Mouse (Mus musculus): Measurements from ENCODE around the gene Fam117a. TPM values are rescaled to one million over a fixed set of nuclear protein-coding genes. Genes with fewer than 3 reads are reported as not detected.
A peak's percentile ranks its signal among the peaks of the same experiment; 100 is the strongest.

The Fam117a gene
- total RNA-seq, 1 experiment, result 26.2 TPM

DNA sequence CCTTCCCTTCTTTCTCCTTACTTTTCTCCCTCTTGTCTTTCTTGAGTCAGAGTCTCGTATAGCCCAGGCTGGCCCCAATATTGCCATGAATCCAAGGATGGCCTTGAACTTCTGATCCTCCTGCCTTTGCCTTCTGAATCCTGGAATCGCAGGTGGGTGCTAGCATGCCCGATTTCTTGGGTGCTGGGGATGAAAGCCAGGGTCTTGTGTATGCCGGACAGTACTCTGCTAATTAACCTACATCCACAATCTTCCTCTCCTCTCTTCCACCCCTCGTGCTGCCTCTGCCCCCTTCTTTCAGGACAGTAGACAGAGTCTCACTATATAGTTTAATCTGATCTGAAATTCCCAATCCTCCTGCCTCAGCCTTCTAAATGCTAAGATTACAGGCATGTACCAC, 64.8 kb downstream of the Fam117a start:
- peaks cover 0 to 10% of the 10 kb centered on the region in 2 experiments; a peak in 2 of 4 replicates for H3K4me1 ChIP-seq (ENCODE audit: control insufficient read depth in 2 of 2, insufficient read depth in 2 of 2, low read length in 2 of 2, poor library complexity in 1 of 2)
- no peak overlapping the region for H3K9ac ChIP-seq (ENCODE audit: insufficient read depth, low read depth, low read length, poor library complexity, severe bottlenecking)
- no peaks in the 10 kb centered on the region for H3K9me3 ChIP-seq (ENCODE audit: control insufficient read depth, insufficient read depth, low read depth, low read length)
- DNase-seq (ENCODE audit: low read depth, low spot score), result no peak
- no peak overlapping the region for H3K4me3 ChIP-seq (ENCODE audit: insufficient read depth in 1 of 2, low read depth in 1 of 2, low read length in 2 of 2, poor library complexity in 1 of 2, severe bottlenecking in 1 of 2)
- in situ Hi-C loops (cut with MboI; ENCODE audit: low sequenced_read_pairs in 2 of 2, unreplicated experiment in 2 of 2), result no loop called here
- H3K27ac ChIP-seq (ENCODE audit: insufficient read depth, low read depth, low read length, poor library complexity, severe bottlenecking), result no peak overlapping the region
- H3K36me3 ChIP-seq (ENCODE audit: control insufficient read depth, insufficient read depth, low read length, poor library complexity, severe bottlenecking), result no peaks in the 10 kb centered on the region
- TF ChIP-seq MAFK (IDR thresholded peaks at IDR 0.05; ENCODE audit: insufficient read depth, low read depth, low read length), result no peak
- TF ChIP-seq HCFC1 (IDR thresholded peaks at IDR 0.05; ENCODE audit: borderline replicate concordance, insufficient read depth, low read length), result no peak
- TF ChIP-seq ZNF384 (IDR thresholded peaks at IDR 0.05; ENCODE audit: low read depth, low read length), result no peak
- no peak for TF ChIP-seq ZC3H11A (IDR thresholded peaks at IDR 0.05; ENCODE audit: borderline replicate concordance, low read depth, low read length)
- no peak for TF ChIP-seq CHD2 (IDR thresholded peaks at IDR 0.05; ENCODE audit: low read depth, low read length)

DNA sequence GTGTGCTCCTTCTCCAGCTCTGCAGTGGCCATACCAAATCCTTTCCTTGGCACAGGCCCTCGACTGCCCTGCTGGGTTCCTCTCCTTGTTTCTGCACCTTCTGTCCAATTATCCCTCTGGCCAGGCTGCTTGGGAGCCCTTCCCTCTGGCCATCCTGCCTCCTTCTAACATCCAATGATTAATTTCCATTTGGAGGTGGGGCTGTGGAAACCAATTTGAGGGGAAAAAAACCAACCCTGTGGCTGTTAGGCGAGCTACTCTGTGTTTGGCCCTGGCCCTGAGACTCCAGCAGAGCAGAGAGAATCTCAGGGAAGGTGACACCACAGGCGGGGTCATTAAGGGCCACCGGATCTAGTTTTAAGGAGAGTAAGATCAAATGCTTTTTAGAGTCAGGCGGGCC, 65.4 kb downstream of the Fam117a start:
- no peak for DNase-seq (ENCODE audit: low read depth, low spot score)
- Histone ChIP-seq H3K9me3 (ENCODE audit: control insufficient read depth, insufficient read depth, low read depth, low read length) (no peaks in the 10 kb centered on the region), H3K4me1 (ENCODE audit: control insufficient read depth in 2 of 2, insufficient read depth in 2 of 2, low read length in 2 of 2, poor library complexity in 1 of 2) (peaks cover 0 to 10% of the 10 kb centered on the region in 2 experiments; a peak in 2 of 4 replicates), H3K4me3 (ENCODE audit: insufficient read depth in 1 of 2, low read depth in 1 of 2, low read length in 2 of 2, poor library complexity in 1 of 2, severe bottlenecking in 1 of 2) (no peak overlapping the region), H3K36me3 (ENCODE audit: control insufficient read depth, insufficient read depth, low read length, poor library complexity, severe bottlenecking) (no peaks in the 10 kb centered on the region), H3K27ac (ENCODE audit: insufficient read depth, low read depth, low read length, poor library complexity, severe bottlenecking) (no peak overlapping the region), H3K9ac (ENCODE audit: insufficient read depth, low read depth, low read length, poor library complexity, severe bottlenecking) (no peak overlapping the region)
- no peak for TF ChIP-seq CHD2 (IDR thresholded peaks at IDR 0.05; ENCODE audit: low read depth, low read length)
- in situ Hi-C loops (cut with MboI; ENCODE audit: low sequenced_read_pairs in 2 of 2, unreplicated experiment in 2 of 2), result no loop called here

GRCm38 (mm10) chr11:95402658-95403101, 65.9 kb downstream of the Fam117a start:
- no peak for DNase-seq (ENCODE audit: low read depth, low spot score)
- H3K9me3 ChIP-seq (ENCODE audit: control insufficient read depth, insufficient read depth, low read depth, low read length), result no peaks in the 10 kb centered on the region
- H3K27ac ChIP-seq (ENCODE audit: insufficient read depth, low read depth, low read length, poor library complexity, severe bottlenecking), result no peak overlapping the region
- no peaks in the 10 kb centered on the region for H3K36me3 ChIP-seq (ENCODE audit: control insufficient read depth, insufficient read depth, low read length, poor library complexity, severe bottlenecking)
- H3K4me3 ChIP-seq (ENCODE audit: insufficient read depth in 1 of 2, low read depth in 1 of 2, low read length in 2 of 2, poor library complexity in 1 of 2, severe bottlenecking in 1 of 2), result no peak overlapping the region
- peaks cover 1 to 12% of the 10 kb centered on the region in 2 experiments; a peak in 2 of 4 replicates for H3K4me1 ChIP-seq (ENCODE audit: control insufficient read depth in 2 of 2, insufficient read depth in 2 of 2, low read length in 2 of 2, poor library complexity in 1 of 2)
- TF ChIP-seq ZNF384 (IDR thresholded peaks at IDR 0.05; ENCODE audit: low read depth, low read length), result peak; percentile 82
- TF ChIP-seq ZC3H11A (IDR thresholded peaks at IDR 0.05; ENCODE audit: borderline replicate concordance, low read depth, low read length), result no peak
- H3K9ac ChIP-seq (ENCODE audit: insufficient read depth, low read depth, low read length, poor library complexity, severe bottlenecking), result no peak overlapping the region
- in situ Hi-C loops (cut with MboI; ENCODE audit: low sequenced_read_pairs in 2 of 2, unreplicated experiment in 2 of 2), result no loop called here

DNA sequence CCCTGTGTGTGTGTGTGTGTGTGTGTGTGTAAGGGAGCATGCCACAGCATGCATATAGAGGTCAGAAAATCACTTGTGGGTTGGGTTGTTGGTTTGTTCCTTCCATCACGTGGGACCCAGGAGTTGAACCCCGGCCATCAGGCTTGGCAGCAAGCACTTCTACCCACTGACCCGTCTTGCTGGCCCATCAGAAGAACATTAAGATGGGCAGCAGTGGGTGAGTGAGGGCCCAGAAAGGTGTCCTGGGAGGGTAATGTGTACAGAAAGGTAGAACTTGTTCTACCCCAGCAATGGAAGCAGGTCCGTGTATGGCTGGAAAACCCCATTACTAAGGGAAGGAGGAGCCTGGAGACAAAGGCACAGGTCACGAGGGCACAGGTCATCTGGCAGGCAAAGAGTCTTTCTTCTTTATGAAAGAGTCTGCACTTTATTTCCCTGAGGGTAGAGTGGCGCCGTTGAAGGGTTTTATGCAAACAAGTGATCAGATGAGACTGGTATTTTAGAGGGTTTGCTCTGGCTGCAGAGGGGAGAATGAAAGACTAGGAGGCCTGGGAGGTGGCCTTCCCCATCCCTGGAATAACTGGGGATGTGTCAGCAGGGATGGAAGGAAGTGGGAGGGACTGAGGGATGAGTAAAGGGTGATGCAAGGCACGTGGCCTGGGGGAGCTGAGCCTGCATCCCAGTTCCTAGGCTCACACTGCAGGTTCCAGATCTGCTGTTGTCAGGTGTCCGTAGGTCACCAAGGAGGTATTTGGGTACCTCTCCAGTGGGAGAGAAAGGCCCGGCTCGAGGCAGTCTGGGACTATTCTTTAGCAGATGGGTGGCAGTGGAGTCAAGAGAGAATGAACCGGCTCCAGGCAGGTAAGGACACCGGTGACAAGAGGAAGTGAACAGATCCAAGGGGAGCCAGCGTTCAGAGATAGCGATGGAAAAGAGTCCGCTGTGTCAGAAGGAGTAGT, 66.8 kb downstream of the Fam117a start:
- TF ChIP-seq ZC3H11A (IDR thresholded peaks at IDR 0.05; ENCODE audit: borderline replicate concordance, low read depth, low read length) (no peak), ZNF384 (IDR thresholded peaks at IDR 0.05; ENCODE audit: low read depth, low read length) (no peak), CHD2 (IDR thresholded peaks at IDR 0.05; ENCODE audit: low read depth, low read length) (no peak), HCFC1 (IDR thresholded peaks at IDR 0.05; ENCODE audit: borderline replicate concordance, insufficient read depth, low read length) (no peak), MAFK (IDR thresholded peaks at IDR 0.05; ENCODE audit: insufficient read depth, low read depth, low read length) (no peak)

More for the DNA sequence above, 66.8 kb downstream of the Fam117a start:
- Histone ChIP-seq H3K4me1 (ENCODE audit: control insufficient read depth in 2 of 2, insufficient read depth in 2 of 2, low read length in 2 of 2, poor library complexity in 1 of 2) (peaks cover 3 to 12% of the 10 kb centered on the region in 2 experiments; a peak in 2 of 4 replicates), H3K9ac (ENCODE audit: insufficient read depth, low read depth, low read length, poor library complexity, severe bottlenecking) (no peak overlapping the region), H3K36me3 (ENCODE audit: control insufficient read depth, insufficient read depth, low read length, poor library complexity, severe bottlenecking) (no peaks in the 10 kb centered on the region), H3K9me3 (ENCODE audit: control insufficient read depth, insufficient read depth, low read depth, low read length) (no peaks in the 10 kb centered on the region), H3K27ac (ENCODE audit: insufficient read depth, low read depth, low read length, poor library complexity, severe bottlenecking) (no peak overlapping the region), H3K4me3 (ENCODE audit: insufficient read depth in 1 of 2, low read depth in 1 of 2, low read length in 2 of 2, poor library complexity in 1 of 2, severe bottlenecking in 1 of 2) (no peak overlapping the region)
- DNase-seq (ENCODE audit: low read depth, low spot score), result no peak
- in situ Hi-C loops (cut with MboI; ENCODE audit: low sequenced_read_pairs in 2 of 2, unreplicated experiment in 2 of 2), result no loop called here

All from ES-E14 (cell line).